Mouse (Mus musculus) cerebellum, adult 8-10 months (tissue): ENCODE results near the gene Plpp3.

Experiments used
- DNase-seq: peaks from one replicate; pipeline ENCODE4 v3.0.0; 2022

Gene Plpp3

GRCm38 (mm10) chr4:105191550-105191949 lies 34.4 kb downstream of the Plpp3 start:
- no peak for DNase-seq

GRCm38 (mm10) chr4:105192665-105193064 lies 35.5 kb downstream of the Plpp3 start:
- no peak for DNase-seq

GRCm38 (mm10) chr4:105195256-105195655 lies 38.1 kb downstream of the Plpp3 start:
- no peak for DNase-seq

DNA sequence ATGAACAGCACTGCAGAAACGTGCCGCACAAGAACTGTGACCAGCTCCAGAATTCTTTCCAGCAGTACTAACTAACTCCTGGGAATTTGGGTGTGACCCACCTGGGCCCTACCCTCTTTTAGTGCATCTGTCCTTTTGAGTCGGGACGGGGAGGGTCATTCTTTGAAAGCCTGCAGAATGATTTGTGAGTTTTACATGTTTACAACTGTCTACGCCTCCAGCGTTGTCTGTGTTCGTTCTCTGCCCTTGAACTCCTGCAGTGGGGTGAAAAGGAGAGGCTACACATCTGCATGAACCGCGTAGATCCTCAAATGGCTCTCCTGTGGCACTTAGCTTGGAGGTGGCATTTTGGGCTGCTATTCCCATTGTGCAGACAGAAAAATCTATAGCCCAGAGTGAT lies 39.0 kb downstream of the Plpp3 start:
- no peak for DNase-seq

DNA sequence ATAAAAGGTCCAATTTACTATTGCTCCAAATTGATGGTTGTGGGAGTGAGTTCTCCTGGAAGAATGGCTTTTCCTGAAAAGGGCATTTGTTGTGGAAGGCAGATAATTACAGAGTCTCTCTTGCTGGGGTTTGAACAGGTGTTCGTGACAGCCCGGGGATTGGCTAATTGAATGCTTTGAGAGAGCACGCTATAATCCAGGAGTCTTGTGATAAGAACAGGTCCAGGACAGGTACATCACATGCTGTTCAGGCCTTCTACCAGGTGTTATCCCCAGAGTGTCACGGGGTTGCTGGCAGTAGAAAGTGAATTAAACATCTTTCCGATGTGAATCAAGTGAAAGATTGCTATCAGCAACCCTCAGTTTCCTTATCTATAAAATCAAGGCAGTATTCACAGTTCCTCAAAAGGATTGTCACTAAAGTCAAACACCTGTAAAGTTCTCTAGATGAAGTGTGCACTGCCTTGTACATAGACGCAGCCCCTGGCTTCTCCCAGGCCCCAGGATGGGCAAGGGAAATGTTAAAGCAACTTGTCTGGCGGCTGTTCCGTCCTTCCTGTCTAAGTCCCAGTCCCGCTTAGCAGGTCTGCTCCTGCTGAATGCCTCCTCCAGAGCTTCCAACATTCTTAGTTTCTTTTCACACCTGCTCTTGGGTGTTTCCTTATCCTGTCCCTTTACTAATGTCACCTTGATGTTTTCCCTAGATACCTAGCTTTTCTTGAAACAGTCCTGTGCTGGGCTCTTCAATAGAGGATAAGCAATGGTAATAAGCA lies 40.0 kb downstream of the Plpp3 start:
- DNase-seq: no peak

DNA sequence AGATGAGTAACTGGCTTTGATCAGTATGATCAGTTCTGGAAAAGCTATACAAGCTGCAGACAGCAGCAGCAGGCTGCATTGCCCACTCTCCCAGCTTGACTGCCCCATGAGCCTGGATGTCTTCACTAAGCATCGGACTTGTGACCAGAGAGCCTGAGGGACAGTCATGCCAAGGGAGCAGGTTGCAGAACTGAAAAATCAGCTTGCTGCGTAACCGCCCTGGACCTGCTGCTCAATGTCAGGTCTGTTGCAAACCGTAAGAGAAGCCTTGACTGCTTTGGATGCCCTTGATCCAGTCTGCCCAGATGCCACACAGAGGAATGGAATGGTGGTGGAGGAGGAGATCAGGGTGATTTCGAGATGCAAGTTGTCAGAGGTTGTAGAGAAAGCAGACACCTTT lies 41.5 kb downstream of the Plpp3 start:
- DNase-seq: no peak

- DNase-seq: no peak
Observed at GRCm38 (mm10) chr4:105199345-105199744, 42.2 kb downstream of the Plpp3 start.

DNA sequence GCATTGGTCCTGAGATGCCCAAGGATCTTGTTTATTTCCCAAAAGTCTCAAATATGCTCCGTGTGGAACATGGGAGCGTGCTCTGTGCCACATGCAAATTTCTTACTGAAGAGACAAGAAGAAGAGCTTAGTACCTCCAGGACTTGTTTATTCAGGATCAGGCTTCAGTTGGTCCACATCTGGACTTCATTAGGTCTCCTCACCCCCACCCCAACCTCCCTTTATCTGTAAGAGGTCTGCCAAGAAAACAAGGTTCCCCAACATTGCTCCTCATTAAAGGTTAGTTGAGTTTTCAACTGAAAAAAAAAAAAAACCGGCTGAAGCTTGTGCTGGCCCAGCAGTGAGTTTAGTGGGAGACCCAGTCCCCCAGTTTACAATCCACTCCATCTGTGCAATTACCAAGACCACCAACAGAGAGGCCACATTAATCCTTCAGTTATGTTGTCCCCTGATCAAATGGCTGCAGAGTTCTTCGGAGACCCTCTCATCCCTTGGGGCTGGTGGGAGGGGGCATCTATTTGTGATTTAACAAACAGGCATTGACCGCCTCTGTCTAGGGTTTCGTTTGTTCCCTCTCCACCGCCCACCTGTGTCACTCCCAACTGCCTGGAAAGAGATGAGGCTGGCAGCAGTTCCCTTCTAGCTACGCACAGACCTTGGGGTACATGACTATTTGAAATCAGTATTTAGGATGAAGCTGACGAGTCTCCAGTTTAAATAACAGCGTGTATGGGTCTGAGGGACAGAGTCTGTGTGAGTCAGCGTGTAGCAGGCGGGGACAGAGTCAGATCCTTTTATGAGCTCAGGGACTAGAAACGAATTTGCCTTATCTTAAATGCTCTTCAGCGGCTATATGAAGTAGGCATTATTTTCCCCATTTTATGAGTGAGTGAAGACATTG lies 43.7 kb downstream of the Plpp3 start:
- no peak for DNase-seq

- DNase-seq: no peak
Observed at GRCm38 (mm10) chr4:105202439-105202838, 45.3 kb downstream of the Plpp3 start.

GRCm38 (mm10) chr4:105203303-105203761 lies 46.2 kb downstream of the Plpp3 start:
- DNase-seq: no peak

DNA sequence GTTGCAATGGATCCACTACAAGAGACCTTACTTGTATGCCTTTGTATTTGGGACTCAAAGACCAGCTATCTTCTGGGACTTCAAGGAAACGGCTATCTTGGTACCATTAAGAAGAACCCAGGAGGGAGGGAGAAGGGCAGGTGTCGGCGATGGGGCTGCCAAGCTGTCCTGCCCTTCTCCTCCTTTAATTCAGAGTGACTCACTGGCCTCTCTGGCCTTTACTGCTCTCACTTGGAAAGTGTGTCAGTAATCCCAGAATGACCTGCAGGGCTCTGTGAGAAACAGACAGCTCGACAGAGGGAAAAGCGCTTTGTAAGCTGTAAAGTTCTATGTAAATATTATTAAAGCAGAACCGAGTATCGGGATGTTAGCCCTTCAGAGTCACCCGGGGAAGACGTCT lies 46.9 kb downstream of the Plpp3 start:
- DNase-seq: no peak

DNA sequence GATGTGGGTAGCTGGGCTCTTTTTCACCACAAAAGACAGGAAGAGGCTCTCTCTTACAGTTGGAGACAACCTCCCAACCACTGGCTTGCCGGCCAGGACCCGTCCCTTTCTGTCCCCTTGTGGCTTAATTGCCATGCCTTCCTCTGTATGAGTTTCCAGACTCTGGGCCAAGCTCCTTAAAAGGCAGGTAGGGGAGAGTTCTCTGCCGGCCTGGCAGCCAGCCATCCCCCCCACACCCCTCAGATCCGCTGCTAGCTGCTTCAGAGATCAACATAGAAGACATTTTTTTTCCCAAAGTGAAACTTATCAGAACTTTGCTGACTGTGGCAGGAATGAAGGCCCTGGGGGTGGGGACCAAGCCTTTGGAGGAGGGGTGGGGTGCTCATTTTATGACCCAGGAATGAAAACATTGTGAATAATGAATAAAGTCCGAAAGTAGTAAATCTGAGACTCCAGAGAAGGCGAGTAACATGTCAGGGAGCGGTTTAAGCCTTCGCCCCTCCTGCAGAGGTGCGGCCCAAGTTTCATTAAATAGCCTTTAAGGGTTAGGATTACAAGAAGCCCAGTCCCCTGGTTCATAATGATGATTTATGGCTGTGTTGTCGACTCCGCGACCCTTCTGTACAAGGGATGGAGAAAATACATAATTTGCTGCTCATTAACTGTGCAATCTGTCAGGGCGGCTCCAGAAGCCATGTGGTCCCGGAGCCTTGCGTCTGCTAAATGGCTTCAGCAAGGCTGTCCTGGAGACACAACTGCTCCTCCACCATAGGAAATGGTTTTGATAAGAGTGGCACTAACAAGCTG lies 48.1 kb downstream of the Plpp3 start:
- DNase-seq: no peak

GRCm38 (mm10) chr4:105206102-105206501 lies 49.0 kb downstream of the Plpp3 start:
- no peak for DNase-seq

GRCm38 (mm10) chr4:105206995-105207394 lies 49.8 kb downstream of the Plpp3 start:
- DNase-seq: no peak

GRCm38 (mm10) chr4:105207641-105208040 lies 50.5 kb downstream of the Plpp3 start:
- no peak for DNase-seq

- no peak for DNase-seq
Observed at GRCm38 (mm10) chr4:105208977-105209376, 51.8 kb downstream of the Plpp3 start.

- no peak for DNase-seq
Observed at GRCm38 (mm10) chr4:105213314-105213713, 56.2 kb downstream of the Plpp3 start.

DNA sequence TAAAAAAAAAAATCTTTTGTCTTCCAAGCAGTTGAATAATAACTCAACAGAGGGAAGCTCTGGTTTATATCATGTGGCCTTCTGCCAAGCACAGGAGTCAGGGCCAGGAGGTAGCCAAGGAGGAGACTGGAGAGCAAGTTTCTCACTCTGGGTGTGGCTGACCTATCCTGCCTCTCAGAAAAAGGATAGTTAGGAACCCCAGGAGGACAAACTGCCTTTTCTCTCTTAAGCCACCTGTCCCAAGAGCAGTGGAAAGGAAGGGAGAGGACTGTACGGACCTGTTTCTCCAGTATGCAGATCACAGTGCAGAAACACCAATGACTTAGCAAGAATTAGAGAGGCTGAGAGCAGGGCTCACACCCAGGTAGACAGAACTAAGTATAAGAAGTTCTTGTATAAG lies 57.3 kb downstream of the Plpp3 start:
- DNase-seq: no peak

DNA sequence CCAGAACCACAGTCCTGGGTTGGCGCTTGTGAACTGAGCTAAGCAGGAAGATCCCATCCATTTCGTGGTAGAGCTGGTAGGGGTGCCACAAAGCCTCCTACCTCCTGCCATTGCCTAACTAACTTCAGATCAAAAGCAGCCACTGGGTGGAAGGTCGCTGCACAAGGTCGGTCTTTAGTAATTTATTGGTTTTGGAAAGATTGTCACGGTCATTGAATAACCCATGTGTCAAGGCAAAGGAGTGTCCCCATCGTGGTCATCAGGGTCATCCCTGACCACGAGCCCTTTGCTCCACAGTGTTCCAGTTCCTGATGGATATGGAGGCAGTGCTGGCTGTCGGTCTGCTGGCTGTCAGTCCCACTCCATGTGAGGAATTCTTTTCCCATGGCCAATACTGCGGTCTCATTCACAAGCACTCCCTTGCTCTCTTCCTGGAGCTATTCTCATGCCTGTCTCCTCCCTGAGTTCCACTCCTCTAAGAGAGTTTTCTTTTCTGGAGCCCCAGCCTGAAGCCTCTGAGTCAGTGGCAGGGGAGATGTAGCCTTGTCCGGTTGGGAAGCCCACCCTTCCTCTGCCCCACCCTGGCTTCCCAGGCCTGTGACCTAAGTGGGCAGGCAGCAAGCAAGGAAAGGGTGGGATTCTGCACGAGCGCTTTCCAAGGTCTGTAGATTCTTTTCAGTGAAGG lies 58.7 kb downstream of the Plpp3 start:
- no peak for DNase-seq

GRCm38 (mm10) chr4:105218202-105218601 lies 61.1 kb downstream of the Plpp3 start:
- DNase-seq: no peak

- no peak for DNase-seq
Observed at GRCm38 (mm10) chr4:105219316-105219715, 62.2 kb downstream of the Plpp3 start.

GRCm38 (mm10) chr4:105220849-105221248 lies 63.7 kb downstream of the Plpp3 start:
- DNase-seq: no peak
